Mouse (Mus musculus) erythroblast, embryonic 14.5 days (primary cell): ENCODE results near the gene Cmpk2.

Experiments
- GATA1 ChIP-seq: IDR thresholded peaks from 2 replicates; pipeline ENCODE4 v1.6.1; 2012; ENCODE audit warnings: low read length, inconsistent platforms, mixed read lengths
- TAL1 ChIP-seq: IDR thresholded peaks from 3 replicates; pipeline ENCODE4 v1.6.1; 2012; ENCODE audit warnings: low read length, inconsistent platforms, mixed read lengths

DNA sequence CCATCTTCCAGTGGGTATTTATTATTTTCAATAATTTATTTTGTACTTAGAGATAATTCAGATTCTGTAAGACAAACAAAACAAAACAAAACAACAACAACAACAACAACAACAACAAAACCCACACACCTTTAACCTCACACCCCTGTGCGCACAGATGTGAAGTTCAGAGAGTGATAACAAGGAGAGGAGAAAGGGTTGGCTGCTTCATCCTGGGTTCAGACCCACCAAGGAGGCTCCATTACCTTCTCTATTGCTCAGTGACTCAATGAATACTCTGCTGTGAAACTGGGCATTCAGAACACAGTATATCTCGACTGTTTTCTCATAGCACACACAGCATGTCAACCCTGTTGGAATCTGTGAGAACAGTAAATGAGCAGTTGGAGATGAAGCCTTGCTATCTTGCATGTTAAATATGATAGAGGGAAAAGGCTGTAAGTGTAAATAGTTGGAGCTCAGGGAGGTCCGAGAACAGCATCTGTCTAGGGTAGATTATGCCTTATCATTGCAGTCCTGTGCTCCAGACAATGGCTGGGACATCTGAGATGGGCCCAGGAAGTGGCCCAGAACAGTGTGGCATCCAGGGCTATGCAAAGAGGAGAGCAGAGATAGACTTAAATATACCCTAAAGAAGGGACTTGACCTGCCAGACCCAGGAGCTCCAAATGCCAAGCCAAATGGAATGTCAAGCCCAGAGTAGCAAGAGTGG, 3.9 kb downstream of the Cmpk2 start:
- TF ChIP-seq GATA1 (peak; percentile 82), TAL1 (peak; percentile 83)
